Mouse (Mus musculus) stomach, postnatal 0 days (tissue): ENCODE results near the gene Elmo1. TPM values are rescaled to one million over a fixed set of nuclear protein-coding genes. Genes with fewer than 3 reads are reported as not detected.
A peak's percentile ranks its signal among the peaks of the same experiment; 100 is the strongest.

Experiments
- ATAC-seq: fragments of 200-750 bp; cut with Nextera tagmentation; 2 replicates; pipeline ENCODE4 v1.8.0; 2017; ENCODE audit not compliant: low FRiP score, low TSS enrichment
- DNase-seq: peaks from one replicate; pipeline ENCODE4 v3.0.0-alpha.2; 2016; ENCODE audit warnings: low spot score
- H3K27ac ChIP-seq: fragments of 300-500 bp; sonication (generic); replicated peaks from 2 replicates; pipeline ENCODE4 v1.5.1; 2014; ENCODE audit warnings: mild to moderate bottlenecking, control low read depth
- H3K27me3 ChIP-seq: fragments of 300-500 bp; sonication (generic); 2 replicates; pipeline ENCODE4 v1.6.1; 2014; ENCODE audit warnings: low read length; ENCODE audit not compliant: control insufficient read depth, insufficient read depth
- H3K36me3 ChIP-seq: fragments of 300-500 bp; sonication (generic); 2 replicates; pipeline ENCODE4 v1.6.1; 2014; ENCODE audit warnings: low read length, mixed read lengths; ENCODE audit not compliant: control insufficient read depth, insufficient read depth
- H3K4me1 ChIP-seq: fragments of 300-500 bp; sonication (generic); replicated peaks from 2 replicates; pipeline ENCODE4 v1.6.1; 2014; ENCODE audit warnings: antibody characterized with exemption; ENCODE audit not compliant: control insufficient read depth, insufficient read depth
- H3K4me2 ChIP-seq: fragments of 300-500 bp; sonication (generic); replicated peaks from 2 replicates; pipeline ENCODE4 v1.6.1; 2014; ENCODE audit warnings: low read depth, mild to moderate bottlenecking, control low read depth, moderate library complexity
- H3K4me3 ChIP-seq: fragments of 300-500 bp; sonication (generic); 2 replicates; pipeline ENCODE4 v1.5.1; 2014; ENCODE audit warnings: low read depth, low read length, control low read depth
- H3K9ac ChIP-seq: fragments of 300-500 bp; sonication (generic); 2 replicates; pipeline ENCODE4 v1.6.1; 2014; ENCODE audit warnings: mild to moderate bottlenecking, low read length, control low read depth, mixed read lengths
- H3K9me3 ChIP-seq: fragments of 300-500 bp; sonication (generic); 2 replicates; pipeline ENCODE4 v1.6.1; 2016; ENCODE audit warnings: low read length; ENCODE audit not compliant: control insufficient read depth
- CTCF ChIP-seq: IDR thresholded peaks from 2 replicates; pipeline ENCODE4 v1.5.1; 2016; ENCODE audit warnings: antibody characterized with exemption, low read depth, mild to moderate bottlenecking, moderate library complexity
- EP300 ChIP-seq: optimal IDR thresholded peaks from 2 replicates; pipeline ENCODE3; 2016; ENCODE audit warnings: antibody characterized with exemption
- WGBS: fragments of 180-500 bp; shearing (Covaris S2); extraction: QIAGEN DNeasy Blood & Tissue Kit; methylation state at CpG from one replicate; pipeline ENCODE4 v1.1.7; 2014; 5-methylcytosine and 5-hydroxymethylcytosine counted together
- polyA plus RNA-seq: library from polyadenylated mRNA; unstranded; fragments of >200 nt; fragmentation: Nextera tagmentation; extraction: Ambion mirVana; gene quantifications from 2 replicates; pipeline ENCODE4 v1.2.1, GENCODE M21; 2015

Gene Elmo1
- polyA plus RNA-seq, 1 experiment from 2014 or later, result 5.0 TPM

- ATAC-seq (no peak), DNase-seq (no peak)
- no peaks in the 10 kb centered on the region for H3K9me3 ChIP-seq
- H3K36me3 ChIP-seq, result no peaks in the 10 kb centered on the region
- H3K4me3 ChIP-seq, result no peak overlapping the region
- WGBS, result 94% methylated on average over 2 of the region's 2 CpGs
- H3K9ac ChIP-seq, result no peak overlapping the region
- H3K4me1 ChIP-seq, result no peaks in the 10 kb centered on the region
- no peaks in the 10 kb centered on the region for H3K27me3 ChIP-seq
- H3K27ac ChIP-seq, result no peak overlapping the region
- TF ChIP-seq EP300 (no peak), CTCF (no peak)
- no peak overlapping the region for H3K4me2 ChIP-seq
Measured at GRCm38 (mm10) chr13:20352631-20353030, 262.2 kb downstream of the Elmo1 start.

- no peaks in the 10 kb centered on the region for H3K36me3 ChIP-seq
- no peaks in the 10 kb centered on the region for H3K9me3 ChIP-seq
- H3K9ac ChIP-seq, result no peak overlapping the region
- no peak overlapping the region for H3K4me3 ChIP-seq
- no peak overlapping the region for H3K27ac ChIP-seq
- DNase-seq, result no peak
- no peaks in the 10 kb centered on the region for H3K27me3 ChIP-seq
- no peaks in the 10 kb centered on the region for H3K4me1 ChIP-seq
- WGBS, result 41% methylated on average over 10 of the region's 10 CpGs
- no peak for ATAC-seq
- no peak overlapping the region for H3K4me2 ChIP-seq
- TF ChIP-seq CTCF (peak; percentile 41), EP300 (no peak)
Measured at GRCm38 (mm10) chr13:20353862-20354603, 263.6 kb downstream of the Elmo1 start.

GRCm38 (mm10) chr13:20354604-20354999 is 264.2 kb downstream of the Elmo1 start:
- ATAC-seq (no peak), DNase-seq (no peak)
- H3K9ac ChIP-seq, result no peak overlapping the region
- no peaks in the 10 kb centered on the region for H3K27me3 ChIP-seq
- no peaks in the 10 kb centered on the region for H3K4me1 ChIP-seq
- no peak overlapping the region for H3K4me3 ChIP-seq
- no peak overlapping the region for H3K4me2 ChIP-seq
- TF ChIP-seq EP300 (no peak), CTCF (no peak)
- no peaks in the 10 kb centered on the region for H3K36me3 ChIP-seq
- no peaks in the 10 kb centered on the region for H3K9me3 ChIP-seq
- H3K27ac ChIP-seq, result no peak overlapping the region
- 60% methylated on average over 5 of the region's 5 CpGs for WGBS

GRCm38 (mm10) chr13:20362541-20362940 is 272.1 kb downstream of the Elmo1 start:
- Histone ChIP-seq H3K4me1 (no peaks in the 10 kb centered on the region), H3K36me3 (no peaks in the 10 kb centered on the region), H3K27ac (no peak overlapping the region), H3K4me3 (no peak overlapping the region), H3K9me3 (no peaks in the 10 kb centered on the region), H3K4me2 (no peak overlapping the region), H3K9ac (no peak overlapping the region), H3K27me3 (no peaks in the 10 kb centered on the region)
- DNase-seq, result no peak
- ATAC-seq, result no peak
- no peak for TF ChIP-seq EP300
- no peak for TF ChIP-seq CTCF
- WGBS, result 61% methylated on average over 2 of the region's 2 CpGs

- Histone ChIP-seq H3K4me1 (no peaks in the 10 kb centered on the region), H3K36me3 (no peaks in the 10 kb centered on the region), H3K27me3 (no peaks in the 10 kb centered on the region), H3K9me3 (no peaks in the 10 kb centered on the region), H3K27ac (no peak overlapping the region), H3K4me2 (no peak overlapping the region), H3K4me3 (no peak overlapping the region), H3K9ac (no peak overlapping the region)
- ATAC-seq, result no peak
- no peak for TF ChIP-seq EP300
- TF ChIP-seq CTCF, result no peak
- WGBS, result 65% methylated on average over 7 of the region's 7 CpGs
- no peak for DNase-seq
Measured at GRCm38 (mm10) chr13:20365828-20366593, 275.6 kb downstream of the Elmo1 start.
